Mouse (Mus musculus) spleen, postnatal 14 days (tissue): Measurements from ENCODE around the gene Phlpp2.

Experiments
- DNase-seq, 2 experiments: peaks; one replicate each; pipeline ENCODE4 v3.0.0; 2021 to 2022; ENCODE audit warnings: low spot score in 2 of 2

Phlpp2 gene

DNA sequence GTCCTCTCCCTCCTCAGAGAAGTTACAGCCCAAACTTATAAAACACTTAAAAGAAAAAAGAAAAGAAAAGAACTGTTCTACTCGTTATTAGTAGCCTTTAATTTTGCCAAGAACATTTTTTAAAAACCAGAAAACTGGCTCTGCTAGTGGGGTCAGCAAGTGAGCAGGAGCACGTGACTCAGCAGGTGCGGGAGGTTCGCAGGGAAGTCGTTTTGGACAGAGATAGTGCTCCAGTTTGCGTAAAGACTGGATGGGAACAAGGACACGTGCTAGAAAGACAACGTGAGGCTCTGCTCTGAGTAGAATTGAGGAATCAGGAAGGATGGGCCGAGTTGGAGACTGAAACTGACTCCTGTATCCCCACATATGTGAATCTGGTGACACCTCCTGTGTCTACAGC lies 94.6 kb downstream of the Phlpp2 start:
- no peak for DNase-seq

DNA sequence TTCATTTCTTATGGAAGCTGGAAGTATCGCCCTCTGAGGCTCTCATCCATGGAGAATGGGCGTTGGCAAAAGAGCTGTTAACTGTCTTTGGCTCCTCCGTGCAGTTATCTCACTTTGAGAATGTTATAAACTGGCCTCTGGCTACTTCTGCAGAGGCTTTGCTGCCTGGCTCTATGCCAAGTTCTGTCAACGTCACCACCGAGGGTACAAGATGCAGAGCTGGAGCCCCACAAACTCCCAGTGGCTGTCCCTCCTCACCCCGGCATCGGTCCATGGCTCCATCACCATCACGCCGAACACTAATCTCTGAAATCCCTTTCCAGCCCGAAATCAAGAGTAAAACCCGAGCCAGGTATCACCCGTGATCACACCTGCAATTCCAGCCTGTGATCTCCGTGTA lies 95.1 kb downstream of the Phlpp2 start:
- no peak for DNase-seq

DNA sequence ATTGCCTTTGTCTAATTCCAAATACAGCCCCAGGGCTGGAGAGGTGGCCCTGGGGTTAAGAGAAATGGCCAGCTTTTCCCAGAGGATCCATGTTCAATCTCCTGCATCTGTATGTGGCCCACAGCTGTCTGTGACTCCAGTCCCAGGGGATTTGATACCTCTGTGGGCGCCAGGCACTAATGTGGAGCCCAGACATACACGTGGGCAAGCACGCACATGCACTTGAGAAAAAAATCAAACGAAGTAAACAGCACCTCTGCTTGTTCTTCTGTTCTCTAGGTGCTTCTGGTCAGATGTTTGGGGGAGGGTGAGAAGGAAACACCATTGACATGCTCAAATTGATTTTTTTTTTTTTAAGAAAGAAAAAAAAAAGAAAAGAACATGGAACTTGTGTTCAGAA lies 95.8 kb downstream of the Phlpp2 start:
- DNase-seq: no peak

DNA sequence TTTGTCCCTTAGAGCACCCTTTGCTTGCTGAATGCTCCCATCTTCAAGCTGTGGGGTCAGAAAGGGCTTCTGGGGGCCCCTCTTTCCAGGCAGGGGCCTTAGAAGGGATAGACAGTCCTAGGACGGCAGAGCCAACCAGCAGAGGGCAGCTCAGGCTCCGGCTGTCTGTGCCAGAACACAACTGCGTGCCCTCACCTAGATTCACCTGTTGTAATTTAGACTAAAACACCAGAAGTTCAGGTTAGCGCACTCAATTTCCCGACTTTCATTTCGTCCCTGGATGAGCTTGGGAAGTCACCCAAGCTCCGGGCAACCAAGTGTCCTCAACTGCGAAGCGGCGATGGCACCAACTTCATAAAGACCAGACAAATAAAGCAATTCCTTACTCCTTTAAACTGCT lies 100.5 kb downstream of the Phlpp2 start:
- DNase-seq: no peak

DNA sequence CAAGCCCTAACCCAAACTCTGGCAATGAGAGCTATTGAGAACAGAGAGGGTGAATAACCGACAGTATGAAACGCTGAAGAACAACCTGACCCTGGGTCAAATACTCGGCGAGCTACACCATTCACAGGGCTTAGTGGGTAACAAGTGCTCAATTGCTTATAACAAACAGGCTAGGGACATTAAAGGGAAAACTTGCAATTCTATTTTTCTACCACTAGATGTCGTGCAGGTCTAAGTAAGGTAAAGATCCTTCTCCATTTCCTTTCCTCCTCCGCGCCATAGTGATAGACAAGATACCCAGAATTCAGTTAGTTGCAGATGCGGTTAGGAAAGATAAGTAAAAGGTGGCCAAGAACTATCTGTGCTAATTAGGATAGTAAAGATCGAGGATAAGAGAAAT lies 102.0 kb downstream of the Phlpp2 start:
- no peak for DNase-seq

DNA sequence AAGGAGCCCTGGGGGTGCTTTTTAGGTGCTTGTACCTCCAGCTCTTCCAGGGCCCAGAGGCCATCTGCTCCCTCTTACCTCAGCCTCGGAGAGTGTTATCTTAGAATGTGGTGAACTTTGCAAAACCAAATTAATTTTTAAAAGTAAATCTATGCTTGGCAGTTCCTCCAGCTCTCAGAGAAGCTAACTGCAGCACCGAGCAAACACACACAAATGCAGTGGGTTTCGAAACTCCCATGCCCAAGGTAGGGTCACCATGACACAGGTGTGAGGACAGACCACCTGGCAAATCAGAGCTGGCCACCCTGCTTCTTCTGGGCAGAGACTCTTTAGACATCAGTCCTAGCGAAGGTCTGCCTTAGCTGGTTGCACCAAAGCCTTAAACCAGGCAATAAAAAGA lies 104.6 kb downstream of the Phlpp2 start:
- no peak for DNase-seq

DNA sequence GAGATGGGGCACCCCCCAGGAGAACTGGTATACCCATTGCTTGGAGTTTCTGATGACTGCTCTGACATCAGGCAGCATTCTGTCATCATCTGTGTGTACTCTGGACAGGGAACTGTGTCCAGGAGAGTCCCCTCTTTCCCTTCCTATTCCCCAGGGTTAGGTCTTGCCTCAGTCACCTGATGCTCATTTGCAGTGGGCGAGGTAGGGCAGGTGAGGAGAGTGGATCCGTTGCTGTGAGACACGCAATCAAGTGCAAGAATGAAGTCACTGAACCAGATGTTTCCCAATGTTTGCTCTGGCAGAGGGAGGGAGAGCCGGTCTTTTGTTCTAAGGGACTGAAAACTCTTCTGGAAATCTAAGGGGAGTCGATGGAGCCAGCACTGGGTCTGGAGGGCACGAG lies 111.0 kb downstream of the Phlpp2 start:
- DNase-seq: no peak

DNA sequence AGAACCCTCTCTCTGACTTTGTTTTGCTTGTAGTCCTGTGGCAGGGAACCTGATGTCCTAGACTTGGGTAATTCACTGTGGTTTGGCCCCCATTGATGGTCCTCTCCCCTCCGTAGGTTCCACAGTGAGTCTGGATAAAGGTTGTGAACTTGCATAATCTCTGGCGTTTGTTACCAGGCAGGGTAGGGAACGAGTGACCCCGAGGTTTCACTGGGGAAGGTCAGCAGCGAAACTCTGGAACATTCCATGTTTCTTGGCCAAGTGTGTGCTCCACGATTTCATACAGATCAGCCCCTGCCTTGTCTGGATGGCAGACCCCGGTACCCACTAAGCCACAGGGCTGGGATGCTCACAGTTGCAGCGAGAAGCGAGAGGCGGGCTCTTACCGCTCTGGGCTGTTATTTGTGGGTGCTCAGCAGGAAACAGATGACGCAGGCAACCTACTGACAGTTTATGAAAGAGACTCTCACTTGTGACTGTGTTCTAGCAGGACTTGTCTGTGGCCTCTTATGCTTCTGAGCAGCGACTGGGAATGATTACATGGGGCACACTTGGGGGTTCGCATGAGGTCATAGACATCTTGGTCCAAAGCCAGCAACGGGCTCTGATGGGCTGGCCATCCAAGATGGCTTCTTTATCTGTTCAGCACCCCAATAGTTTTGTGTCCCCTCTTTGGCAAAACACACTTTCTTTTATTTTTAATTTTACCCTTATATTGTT lies 114.2 kb downstream of the Phlpp2 start:
- DNase-seq: no peak

DNA sequence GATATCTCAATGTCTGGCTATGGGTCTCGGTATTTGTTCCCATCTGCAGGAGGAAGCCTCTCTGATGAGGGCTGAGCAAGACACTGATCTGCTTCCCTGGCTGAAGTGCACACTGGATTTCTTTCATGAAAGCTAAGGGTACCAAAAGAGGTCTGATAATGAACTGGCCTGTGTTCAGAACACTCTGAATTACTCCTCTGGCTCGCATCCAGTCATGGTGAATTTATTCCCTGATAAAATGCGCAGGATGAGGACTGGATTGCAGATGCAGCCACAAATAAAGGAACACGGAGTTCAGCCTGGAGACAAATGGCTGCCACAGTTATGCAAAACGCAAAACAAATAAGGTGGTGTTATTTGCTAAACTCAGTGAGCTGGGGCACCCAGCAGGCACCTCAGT lies 115.6 kb downstream of the Phlpp2 start:
- DNase-seq: no peak

DNA sequence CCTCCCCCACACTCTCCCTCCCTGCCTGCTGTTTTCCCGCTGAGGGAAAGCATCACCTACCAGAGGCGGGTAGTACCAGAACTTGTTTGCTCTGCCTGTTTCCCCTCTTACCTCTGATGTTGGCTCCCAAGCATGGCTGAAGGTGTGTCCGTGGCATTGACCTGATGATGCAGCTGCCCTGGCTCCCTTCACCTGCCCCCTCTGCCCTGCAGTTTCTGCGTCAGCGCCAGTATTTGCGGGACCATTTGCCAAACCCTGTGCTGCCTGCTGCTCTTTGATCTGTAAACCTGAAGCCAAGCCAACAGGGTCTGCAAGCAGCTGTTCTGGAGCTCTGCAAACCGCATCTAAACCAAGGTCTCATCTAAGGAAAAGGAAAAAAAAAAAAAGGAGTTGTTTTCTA lies 118.0 kb downstream of the Phlpp2 start:
- DNase-seq: no peak

DNA sequence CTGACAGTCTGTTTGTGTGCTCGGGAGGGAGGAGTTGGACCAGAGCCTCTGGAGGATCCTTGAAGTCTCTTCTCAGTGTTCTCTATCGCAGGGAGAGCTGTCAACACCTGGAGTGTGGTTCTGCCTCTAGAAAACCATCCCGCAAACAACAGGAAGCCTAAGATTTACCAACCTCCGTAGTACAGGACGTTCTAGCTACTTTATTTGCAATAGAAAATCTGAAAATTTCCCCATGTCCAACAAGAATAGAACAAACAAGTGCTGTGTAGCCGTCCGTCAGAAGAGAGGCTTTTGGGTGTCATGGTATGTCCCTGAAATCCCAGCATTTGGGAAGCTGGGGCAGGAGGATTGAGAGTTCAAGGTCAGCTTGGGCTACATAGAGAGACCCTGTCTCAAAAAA lies 119.4 kb downstream of the Phlpp2 start:
- DNase-seq: no peak

DNA sequence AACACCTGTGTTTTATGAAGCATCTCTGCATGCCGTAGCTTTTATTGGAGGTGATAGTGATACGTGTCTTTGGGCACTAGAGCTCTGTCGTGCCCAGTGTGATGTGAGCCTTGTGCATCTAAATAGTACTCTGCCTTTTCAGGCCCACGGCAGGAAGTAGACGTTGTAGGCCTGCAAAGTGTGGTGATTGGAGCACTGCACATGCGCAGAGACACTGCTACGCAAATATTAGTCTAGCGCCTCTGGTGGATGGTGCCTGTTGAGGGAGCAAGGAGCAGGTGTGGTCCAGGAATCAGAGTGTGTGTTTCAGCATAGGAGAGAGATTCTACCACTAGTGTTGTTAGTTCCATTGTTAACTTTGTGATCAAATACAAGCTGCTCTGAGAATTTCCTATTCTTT lies 120.8 kb downstream of the Phlpp2 start:
- no peak for DNase-seq

DNA sequence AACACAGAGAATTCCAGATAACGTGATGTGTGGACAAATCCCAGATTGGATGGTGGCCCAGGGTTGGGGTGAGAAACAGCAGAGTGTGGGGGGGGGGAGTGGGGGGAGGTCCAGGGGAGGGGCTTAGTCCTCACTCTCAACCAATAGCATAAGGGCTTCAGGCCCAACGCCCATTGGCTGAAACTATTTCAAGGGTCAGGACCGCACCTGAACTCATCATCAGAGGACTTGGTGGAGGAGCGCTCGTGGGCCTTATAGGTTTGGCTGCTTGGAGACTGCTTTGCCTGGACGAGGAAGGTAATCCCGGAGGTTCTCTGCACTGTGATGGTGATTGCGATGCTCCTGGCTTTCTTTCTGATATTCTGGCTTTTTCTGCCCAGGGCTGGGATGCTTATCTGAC lies 121.9 kb downstream of the Phlpp2 start, which contains the start of gene Tat:
Gene Tat (plus strand): TSS at position 214 of the 400 bp plus-strand sequence.
- DNase-seq: no peak

DNA sequence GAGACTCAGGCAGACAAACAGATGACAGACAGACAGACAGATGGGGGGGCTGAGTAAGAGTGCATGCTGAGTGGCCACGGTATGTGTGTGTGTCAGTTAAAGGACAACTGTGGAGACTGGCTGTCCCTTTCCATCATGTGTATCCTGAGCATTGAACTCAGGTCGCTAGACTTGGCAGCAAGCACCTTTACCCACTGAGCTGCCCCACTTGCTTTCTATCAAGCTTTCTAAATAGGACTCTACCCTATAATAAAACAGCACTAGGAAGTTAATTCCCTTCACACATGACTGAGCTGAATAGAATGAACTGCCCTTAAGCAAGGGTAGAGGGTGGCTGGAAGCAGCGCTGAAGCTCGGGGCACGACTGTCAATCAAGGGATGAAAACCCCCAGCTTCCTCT lies 123.8 kb downstream of the Phlpp2 start:
- DNase-seq: no peak

DNA sequence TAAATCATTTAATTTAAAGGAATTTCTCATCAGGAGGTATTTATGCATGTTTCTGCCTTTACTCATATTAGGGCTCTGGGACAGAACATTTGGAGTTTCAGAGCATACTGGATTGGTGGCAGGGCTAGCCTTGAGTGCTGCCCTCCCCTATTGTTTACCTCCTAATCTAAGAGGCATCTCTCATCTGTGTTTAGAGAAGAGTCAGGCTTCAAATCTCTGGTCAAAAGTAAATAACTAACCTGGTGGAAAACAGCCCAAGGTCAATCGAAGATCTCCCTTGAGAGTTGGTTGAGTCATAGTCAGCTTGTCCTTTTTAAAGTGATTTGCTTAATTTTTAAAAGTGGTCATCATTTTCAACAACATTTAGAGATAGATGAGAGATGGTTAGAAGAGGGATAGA lies 124.6 kb downstream of the Phlpp2 start:
- no peak for DNase-seq
